Mouse (Mus musculus) ZHBTc4 (cell line): ENCODE results near the gene Speg.

ENCODE experiments used
- DNase-seq: peaks from one replicate; pipeline ENCODE4 v3.0.0-alpha.2; 2011; ENCODE audit warnings: low read depth, low spot score

The Speg gene

GRCm38 (mm10) chr1:75393846-75394245 is 18.7 kb downstream of the Speg start:
- DNase-seq, result no peak

GRCm38 (mm10) chr1:75398761-75399402 is 23.8 kb downstream of the Speg start:
- DNase-seq, result peak; percentile 90

- no peak for DNase-seq
Measured at GRCm38 (mm10) chr1:75399755-75400492, 24.8 kb downstream of the Speg start.

DNA sequence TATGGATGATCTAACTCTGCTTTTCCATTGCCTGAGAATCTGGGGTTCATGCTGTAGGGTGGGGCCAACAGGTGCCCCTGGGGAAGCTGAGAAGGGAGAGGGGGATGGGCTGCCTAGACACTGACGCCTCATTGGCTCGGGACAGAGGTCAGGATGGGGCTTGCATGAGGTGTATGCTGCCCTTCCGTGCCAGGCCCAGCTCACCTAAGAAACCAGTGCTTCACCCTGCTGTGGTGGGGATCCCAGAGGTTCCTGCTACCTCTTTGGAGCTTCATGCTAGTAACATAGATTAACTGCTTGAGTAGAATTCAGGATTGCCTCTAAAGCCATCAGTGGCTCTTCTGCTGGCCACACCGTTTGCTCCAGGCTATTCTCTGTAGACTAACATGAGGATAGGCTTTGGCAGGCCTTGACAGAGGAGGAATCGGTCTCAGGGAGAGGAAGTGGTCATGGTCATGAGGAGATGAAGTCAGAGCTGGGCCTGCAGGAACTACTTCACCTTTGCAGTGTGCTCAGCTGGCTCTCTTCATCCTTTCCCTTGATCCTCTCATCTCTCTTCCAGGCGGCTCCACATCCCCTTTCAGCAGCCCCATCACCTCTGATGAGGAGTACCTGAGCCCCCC is 25.5 kb downstream of the Speg start:
- DNase-seq, result no peak

- DNase-seq, result no peak
Measured at GRCm38 (mm10) chr1:75405547-75405946, 30.4 kb downstream of the Speg start.

- no peak for DNase-seq
Measured at GRCm38 (mm10) chr1:75406173-75406572, 31.1 kb downstream of the Speg start.

GRCm38 (mm10) chr1:75407056-75407455 is 32.0 kb downstream of the Speg start:
- DNase-seq, result no peak

DNA sequence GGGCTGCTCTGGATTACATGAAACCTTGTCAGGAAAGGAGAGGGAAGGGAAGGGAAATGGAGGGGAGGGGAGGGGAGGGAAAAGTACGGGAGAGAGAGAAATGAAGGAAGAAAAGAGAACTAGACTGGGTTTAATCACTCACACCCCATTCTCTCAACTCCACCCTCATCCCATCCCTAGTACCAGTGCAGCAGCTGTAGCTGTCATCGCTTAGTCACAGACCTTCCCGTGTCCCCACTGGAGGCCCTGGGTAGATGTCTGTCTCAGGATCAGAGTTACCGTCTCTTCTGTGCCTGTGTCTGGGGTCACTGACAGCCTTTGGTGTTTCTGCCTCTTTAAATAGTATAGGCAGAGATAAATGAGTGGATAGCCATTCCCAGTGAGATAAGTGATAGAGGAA is 33.1 kb downstream of the Speg start:
- DNase-seq, result no peak

- no peak for DNase-seq
Measured at GRCm38 (mm10) chr1:75409950-75410349, 34.9 kb downstream of the Speg start.

DNA sequence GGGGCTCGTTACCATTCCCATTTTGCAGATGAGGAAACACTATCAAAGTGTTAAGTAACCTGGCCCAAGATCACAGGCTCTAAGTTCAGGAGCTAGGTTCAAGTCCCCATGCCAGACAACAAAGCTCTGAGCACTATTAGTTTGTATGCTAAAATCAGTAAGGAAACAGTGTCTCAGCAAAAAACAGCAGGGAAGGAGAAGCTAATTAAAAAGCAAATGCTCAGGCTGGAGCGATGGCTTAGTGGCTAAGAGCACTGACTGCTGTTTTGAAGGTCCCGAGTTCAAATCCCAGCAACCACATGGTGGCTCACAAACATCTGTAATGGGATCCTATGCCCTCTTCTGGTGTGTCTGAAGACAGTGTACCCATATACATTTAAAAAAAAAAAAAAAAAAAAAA is 37.1 kb downstream of the Speg start:
- DNase-seq, result no peak

- DNase-seq, result peak; percentile 81
Measured at GRCm38 (mm10) chr1:75413749-75414148, 38.7 kb downstream of the Speg start.

- DNase-seq, result peak; percentile 51
Measured at GRCm38 (mm10) chr1:75421794-75422193, 46.7 kb downstream of the Speg start.

- DNase-seq, result no peak
Measured at GRCm38 (mm10) chr1:75422216-75422822, 47.2 kb downstream of the Speg start.

DNA sequence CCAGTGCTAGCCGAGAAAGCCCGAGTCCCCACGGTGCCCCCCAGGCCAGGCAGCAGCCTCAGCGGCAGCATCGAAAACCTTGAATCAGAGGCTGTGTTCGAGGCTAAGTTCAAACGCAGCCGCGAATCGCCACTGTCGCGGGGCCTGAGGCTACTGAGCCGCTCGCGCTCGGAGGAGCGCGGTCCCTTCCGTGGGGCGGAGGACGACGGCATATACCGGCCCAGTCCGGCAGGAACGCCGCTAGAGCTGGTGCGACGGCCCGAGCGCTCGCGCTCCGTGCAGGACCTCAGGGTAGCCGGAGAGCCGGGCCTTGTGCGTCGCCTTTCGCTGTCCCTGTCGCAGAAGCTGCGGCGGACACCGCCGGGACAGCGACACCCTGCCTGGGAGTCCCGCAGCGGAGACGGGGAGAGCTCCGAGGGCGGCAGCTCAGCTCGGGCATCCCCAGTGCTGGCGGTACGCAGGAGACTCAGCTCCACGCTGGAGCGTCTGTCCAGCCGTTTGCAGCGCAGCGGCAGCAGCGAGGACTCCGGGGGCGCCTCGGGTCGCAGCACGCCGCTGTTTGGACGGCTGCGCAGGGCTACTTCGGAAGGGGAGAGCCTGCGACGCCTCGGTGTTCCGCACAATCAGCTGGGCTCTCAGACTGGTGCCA is 47.9 kb downstream of the Speg start:
- peak; percentile 59 for DNase-seq

GRCm38 (mm10) chr1:75423780-75424390 is 48.8 kb downstream of the Speg start:
- DNase-seq, result no peak

DNA sequence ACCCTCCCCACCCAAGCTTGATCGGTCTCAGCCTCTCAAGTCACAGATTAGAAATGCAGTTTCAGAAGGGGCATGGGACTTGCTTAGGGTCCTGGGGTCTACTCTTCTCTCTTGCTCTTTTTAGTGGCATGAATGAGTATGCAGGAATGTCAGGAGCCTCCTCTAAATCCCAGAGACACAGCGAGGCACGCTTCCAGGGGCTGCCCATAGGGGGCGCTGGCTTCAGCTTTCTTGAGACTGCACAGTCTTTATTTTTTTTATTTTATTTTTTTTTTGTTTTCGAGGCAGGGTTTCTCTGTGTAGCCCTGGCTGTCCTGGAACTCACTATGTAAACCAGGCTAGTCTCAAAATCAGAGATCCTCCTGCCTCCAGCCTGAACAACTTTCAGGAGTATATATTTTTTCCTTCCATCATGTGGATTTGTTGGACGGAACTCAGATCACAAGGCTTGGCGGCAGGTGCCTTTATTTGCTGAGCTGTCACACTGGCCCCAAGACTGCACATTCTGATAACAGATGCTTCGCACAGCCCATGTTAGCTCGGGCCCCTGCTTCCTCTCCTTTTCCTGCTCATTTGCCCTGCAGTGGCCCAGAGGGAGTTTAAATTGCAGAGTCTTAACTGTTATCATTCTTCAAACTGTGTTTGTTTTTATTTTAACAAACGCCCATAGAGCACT is 50.8 kb downstream of the Speg start:
- peak; percentile 90 for DNase-seq

DNA sequence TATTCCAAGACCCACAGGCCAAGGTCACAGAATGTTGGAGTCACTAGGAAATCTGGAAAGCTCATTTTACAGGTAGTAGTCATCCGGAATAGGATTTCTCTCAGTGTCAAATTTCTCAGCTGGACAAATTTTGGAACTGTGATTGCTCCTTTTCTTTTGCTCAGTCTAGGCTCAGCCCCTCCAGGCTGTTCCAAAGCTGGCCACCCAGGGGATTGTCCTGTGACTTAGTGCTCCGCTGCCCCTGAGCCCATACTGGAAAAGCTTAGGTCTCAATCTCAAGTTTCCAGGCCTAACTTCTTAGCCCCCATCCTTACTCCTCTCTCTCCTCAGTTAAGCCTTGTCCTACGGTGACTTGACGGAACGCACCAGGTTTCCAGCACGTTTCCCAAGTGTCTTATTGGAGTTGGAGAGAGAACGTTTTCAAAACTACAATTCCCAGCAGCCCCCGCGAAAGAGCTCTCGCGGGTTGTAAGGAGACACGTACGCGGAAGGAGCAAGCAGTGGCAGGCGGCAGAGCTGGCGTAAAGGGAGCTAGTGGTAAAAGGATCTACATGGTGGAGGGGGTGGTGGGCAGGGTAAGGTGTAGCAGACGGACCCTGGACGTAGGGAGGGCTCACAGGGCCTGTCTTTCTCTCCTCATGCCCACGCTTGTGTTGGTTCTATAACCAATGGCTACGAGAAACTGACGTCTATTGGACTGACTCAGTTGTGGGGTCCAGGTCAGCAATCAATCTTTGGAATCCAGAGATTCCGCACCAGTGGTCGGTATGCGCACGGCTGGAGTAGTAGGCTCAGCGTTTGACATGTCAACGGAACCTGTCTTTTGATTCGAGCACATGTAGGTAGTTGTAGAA is 60.6 kb downstream of the Speg start, which contains the start of gene Gmppa:
Gmppa (plus strand) TSS at position 456 of the 854 bp plus-strand sequence.
- peak; percentile 92 for DNase-seq

- DNase-seq, result no peak
Measured at GRCm38 (mm10) chr1:75438782-75439181, 63.7 kb downstream of the Speg start.

- no peak for DNase-seq
Measured at GRCm38 (mm10) chr1:75440661-75441060, 65.6 kb downstream of the Speg start.

DNA sequence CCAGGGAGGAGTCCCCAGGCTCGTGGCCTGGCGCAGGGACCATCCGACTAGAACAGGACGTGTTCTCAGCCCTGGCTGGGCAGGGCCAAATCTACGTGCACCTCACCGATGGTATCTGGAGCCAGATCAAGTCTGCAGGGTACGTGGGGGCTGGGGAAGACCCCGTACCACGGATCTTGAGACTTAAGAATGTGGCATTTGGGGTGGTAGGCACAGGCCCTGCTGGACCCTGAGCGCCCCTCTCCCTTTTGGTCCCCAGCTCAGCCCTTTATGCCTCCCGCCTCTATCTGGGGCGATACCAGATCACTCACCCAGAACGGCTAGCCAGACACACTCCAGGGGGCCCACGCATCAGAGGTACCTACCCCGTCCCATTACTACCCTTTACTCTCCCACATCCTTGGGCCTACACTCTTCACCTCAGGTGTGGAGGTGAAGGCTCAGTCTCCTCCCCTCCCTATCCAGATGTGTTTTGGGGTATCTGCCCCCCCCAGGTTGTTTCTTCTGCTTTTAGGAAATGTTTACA is 66.4 kb downstream of the Speg start:
- DNase-seq, result no peak
